Mouse (Mus musculus): ENCODE data around the gene Iqsec3. TPM values are rescaled to one million over a fixed set of nuclear protein-coding genes. Genes with fewer than 3 reads are reported as not detected.
"Not testable (repeated sequence)": the region's sequence is repeated elsewhere in the genome, so short reads cannot be mapped to it uniquely, and the experiment has no call there.

The Iqsec3 gene
- polyA plus RNA-seq, 1 experiment from 2014 or later: 0.03 TPM

DNA sequence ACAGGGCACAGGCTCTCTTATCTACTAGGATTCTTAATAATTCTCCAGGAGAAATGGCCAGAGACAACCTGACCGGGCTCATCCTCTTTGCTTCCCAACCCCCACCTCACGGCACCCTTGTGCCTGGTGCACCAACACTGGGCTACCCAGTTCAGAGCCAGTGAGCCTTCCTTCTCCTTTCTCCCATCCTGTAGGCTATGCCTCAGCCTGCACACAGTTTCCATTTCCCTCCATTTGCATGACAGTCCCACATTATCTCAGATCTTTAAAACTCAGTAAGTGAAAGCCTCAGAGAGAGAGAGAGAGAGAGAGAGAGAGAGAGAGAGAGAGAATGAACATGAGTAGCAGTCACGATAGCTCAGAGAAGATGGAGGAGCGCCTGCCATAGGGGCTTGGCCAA is 95.2 kb downstream of the Iqsec3 start:
- no peaks in the 10 kb centered on the region for H3K9me3 ChIP-seq
- no peak overlapping the region for H3K27ac ChIP-seq
- DNase-seq (ENCODE audit: low spot score): no peak
- H3K27me3 ChIP-seq (ENCODE audit: insufficient read depth, poor library complexity, severe bottlenecking): peaks cover 74% of the 10 kb centered on the region
- no peak overlapping the region for H3K4me3 ChIP-seq
- no peaks in the 10 kb centered on the region for H3K36me3 ChIP-seq
- no peaks in the 10 kb centered on the region for H3K4me1 ChIP-seq
- 53% methylated on average over 4 of the region's 4 CpGs for WGBS

DNA sequence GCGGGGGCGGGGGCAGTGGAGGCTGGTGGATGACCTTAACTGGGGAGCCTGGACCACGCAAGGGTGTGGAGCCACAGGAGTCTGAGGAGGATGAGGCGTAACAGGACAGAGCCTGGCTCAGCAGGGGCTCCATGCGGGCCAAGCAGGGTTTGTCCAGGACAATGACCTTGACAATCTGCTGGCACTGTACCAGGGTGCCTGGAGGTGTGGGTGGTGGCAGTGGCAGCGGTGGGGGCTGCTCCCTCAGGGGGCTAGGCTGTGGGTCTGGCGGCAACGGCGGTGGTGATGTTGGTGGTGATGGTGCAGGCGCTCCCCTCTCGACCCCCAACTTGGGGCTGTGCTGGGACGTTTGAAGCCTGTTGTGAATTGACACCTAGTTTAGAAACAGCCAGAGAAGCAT is 97.3 kb downstream of the Iqsec3 start:
- Histone ChIP-seq H3K4me3 (no peak overlapping the region), H3K36me3 (no peaks in the 10 kb centered on the region), H3K27ac (no peak overlapping the region), H3K4me1 (no peaks in the 10 kb centered on the region), H3K9me3 (no peaks in the 10 kb centered on the region), H3K27me3 (ENCODE audit: insufficient read depth, poor library complexity, severe bottlenecking) (peaks cover 55% of the 10 kb centered on the region)
- 53% methylated on average over 12 of the region's 12 CpGs for WGBS
- no peak for DNase-seq (ENCODE audit: low spot score)

DNA sequence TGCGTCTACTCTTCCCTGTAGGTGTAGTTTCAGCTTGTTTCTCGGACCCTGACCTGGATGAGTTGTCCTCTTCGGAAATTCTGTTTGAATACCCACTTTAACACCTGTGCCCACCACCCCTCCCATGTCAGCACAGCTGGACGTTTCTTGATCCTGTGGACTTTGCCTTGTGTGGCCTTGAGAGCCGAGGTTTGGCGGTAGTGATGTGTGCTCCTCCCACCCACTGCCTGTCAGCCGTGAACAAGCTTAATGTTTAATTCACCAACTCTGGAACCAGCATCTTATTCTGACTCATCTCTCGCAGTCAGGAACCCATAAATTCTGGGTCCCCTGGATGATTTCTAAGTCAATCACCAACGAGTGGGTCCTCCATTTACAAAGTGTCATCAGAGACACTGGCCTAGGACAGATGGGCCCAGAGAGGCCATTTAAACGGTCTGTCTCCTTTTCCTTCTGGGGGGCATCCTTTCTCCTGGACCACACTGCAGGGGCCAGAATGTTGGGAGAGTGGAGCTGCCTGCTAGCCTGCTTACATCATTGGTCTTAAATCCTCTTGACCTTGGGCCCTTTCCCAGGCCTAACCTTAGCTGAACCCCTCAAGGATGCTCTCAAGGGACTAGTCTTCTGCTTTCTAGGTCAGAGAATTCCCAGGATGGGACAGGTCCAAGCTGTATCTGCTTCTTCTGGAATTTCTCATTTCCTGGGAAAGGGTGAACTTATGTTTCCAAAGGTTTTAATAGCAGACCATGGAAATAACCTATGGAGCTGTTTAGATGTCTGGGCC is 102.1 kb downstream of the Iqsec3 start:
- 72% methylated on average over 10 of the region's 10 CpGs for WGBS
- peaks cover 14% of the 10 kb centered on the region for H3K27me3 ChIP-seq (ENCODE audit: insufficient read depth, poor library complexity, severe bottlenecking)
- no peaks in the 10 kb centered on the region for H3K36me3 ChIP-seq

DNA sequence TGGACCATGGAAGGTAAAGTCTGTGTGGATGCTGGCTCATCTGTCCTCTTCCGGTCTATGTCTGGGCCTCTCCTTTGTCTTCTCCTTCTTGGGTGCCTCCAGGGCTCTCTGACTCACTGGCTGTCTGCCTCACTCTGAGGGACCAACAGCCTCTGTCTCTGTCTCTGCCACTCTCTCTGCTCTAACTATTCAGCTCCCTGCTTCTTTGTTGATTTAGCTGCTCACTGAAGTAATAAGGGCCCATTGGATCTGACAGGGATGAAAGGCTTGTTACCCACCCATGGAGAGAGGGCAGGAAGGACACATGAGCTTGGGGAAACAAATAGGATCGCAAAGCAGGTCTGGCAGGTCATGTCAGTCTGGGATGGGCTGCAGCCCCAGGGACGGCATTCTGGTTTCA is 106.4 kb downstream of the Iqsec3 start:
- Histone ChIP-seq H3K9me3 (no peaks in the 10 kb centered on the region), H3K36me3 (no peaks in the 10 kb centered on the region), H3K4me1 (no peaks in the 10 kb centered on the region), H3K27ac (no peak overlapping the region), H3K27me3 (ENCODE audit: insufficient read depth, poor library complexity, severe bottlenecking) (peaks cover 22% of the 10 kb centered on the region), H3K4me3 (no peak overlapping the region)
- 57% methylated on average over 3 of the region's 3 CpGs for WGBS
- DNase-seq (ENCODE audit: low spot score): no peak

More for the DNA sequence above, 102.1 kb downstream of the Iqsec3 start:
- H3K27ac ChIP-seq: no peak overlapping the region
- no peaks in the 10 kb centered on the region for H3K9me3 ChIP-seq
- H3K4me3 ChIP-seq: no peak overlapping the region
- DNase-seq (ENCODE audit: low spot score): no peak
- H3K4me1 ChIP-seq: no peaks in the 10 kb centered on the region

DNA sequence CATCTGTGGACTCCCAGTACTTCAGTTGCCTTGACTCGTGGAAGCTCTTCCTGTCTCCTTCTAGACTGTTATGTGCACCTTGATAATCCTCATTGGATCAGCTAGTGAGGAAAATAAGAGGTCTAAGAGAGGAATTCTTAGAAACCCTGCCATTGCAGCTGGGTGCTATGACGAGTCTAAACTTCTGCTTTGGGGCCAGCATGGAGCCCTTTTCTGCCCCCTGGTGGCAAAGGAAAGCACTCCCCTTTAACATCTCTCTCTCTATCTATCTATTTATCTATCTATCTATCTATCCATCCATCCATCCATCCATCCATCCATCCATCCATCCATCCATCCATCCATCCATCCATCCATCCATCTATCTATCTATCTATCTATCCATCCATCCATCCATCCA is 106.9 kb downstream of the Iqsec3 start:
- not testable (repeated sequence) for H3K4me3 ChIP-seq; H3K36me3 ChIP-seq; H3K9me3 ChIP-seq; H3K27ac ChIP-seq; H3K4me1 ChIP-seq; DNase-seq (ENCODE audit: low spot score)
- WGBS: 15% methylated on average over 2 of the region's 2 CpGs
- H3K27me3 ChIP-seq (ENCODE audit: insufficient read depth, poor library complexity, severe bottlenecking): peaks cover 27% of the 10 kb centered on the region

DNA sequence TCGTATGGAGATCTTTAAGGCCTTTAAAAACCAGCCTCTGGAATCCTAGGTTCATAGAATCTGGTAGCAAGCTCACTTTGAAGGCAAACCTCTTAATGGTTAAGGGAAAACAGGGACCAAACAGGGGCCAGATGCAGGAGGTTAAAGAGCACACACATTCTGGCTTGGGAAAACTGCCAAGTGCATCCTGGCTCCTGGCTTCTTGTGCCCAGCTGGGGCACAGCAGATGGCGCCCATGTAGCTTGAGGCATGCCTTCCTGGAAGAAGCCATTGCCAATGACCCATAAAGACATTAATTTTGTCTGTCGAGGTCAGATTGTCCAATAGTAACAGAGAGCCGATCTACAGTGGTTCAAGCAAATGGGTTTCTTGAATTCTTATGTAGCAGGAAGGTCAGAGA is 109.5 kb downstream of the Iqsec3 start:
- Histone ChIP-seq H3K4me1 (no peaks in the 10 kb centered on the region), H3K27ac (no peak overlapping the region), H3K36me3 (no peaks in the 10 kb centered on the region), H3K9me3 (no peaks in the 10 kb centered on the region), H3K4me3 (no peak overlapping the region), H3K27me3 (ENCODE audit: insufficient read depth, poor library complexity, severe bottlenecking) (peaks cover 39% of the 10 kb centered on the region)
- WGBS: 79% methylated on average over 4 of the region's 4 CpGs
- DNase-seq (ENCODE audit: low spot score): no peak

DNA sequence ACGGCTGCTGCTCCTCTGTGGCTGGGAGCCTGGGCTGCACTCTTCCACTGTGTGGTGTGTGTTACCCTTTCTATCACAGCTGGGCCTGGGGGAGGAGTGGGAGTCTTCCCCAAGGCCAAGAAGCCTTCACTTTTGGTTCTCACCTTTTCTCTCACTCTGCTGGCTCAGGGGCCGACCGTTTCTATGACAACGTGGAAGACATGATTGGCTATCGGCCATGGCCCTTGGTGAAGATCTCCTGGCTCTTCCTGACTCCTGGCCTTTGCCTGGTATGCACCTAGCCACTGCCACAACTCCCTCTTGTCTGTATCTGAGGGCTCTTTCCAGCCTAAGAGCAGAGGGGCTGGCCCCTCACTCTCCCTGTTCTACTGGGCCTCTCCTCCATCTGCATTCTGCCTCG is 110.4 kb downstream of the Iqsec3 start:
- Histone ChIP-seq H3K27me3 (ENCODE audit: insufficient read depth, poor library complexity, severe bottlenecking) (peaks cover 39% of the 10 kb centered on the region), H3K4me3 (no peak overlapping the region), H3K9me3 (no peaks in the 10 kb centered on the region), H3K4me1 (no peaks in the 10 kb centered on the region), H3K36me3 (no peaks in the 10 kb centered on the region), H3K27ac (no peak overlapping the region)
- DNase-seq (ENCODE audit: low spot score): no peak
- 65% methylated on average over 6 of the region's 6 CpGs for WGBS

DNA sequence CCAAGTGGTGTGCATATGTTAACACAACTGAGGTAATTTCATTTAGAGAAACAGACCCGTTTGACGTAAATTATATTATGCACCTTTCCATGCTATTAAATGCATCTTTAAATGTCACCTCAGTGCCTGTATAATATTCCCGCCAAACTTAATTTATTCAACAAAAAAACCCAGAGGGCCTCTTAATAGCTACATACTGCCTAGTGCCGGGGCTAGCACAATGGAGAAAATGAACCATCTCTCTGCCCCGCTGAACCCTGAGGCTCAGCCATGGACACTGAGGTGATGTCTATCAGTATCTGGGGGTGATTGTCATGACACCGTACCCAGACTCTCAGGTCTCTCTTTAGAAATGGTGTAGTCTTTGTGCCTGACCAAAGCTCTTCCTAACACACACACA is 116.2 kb downstream of the Iqsec3 start:
- Histone ChIP-seq H3K27me3 (ENCODE audit: insufficient read depth, poor library complexity, severe bottlenecking) (peaks cover 30% of the 10 kb centered on the region), H3K4me1 (no peaks in the 10 kb centered on the region), H3K36me3 (no peaks in the 10 kb centered on the region), H3K4me3 (no peak overlapping the region), H3K27ac (no peak overlapping the region), H3K9me3 (no peaks in the 10 kb centered on the region)
- no peak for DNase-seq (ENCODE audit: low spot score)
- 83% methylated on average over 6 of the region's 6 CpGs for WGBS

DNA sequence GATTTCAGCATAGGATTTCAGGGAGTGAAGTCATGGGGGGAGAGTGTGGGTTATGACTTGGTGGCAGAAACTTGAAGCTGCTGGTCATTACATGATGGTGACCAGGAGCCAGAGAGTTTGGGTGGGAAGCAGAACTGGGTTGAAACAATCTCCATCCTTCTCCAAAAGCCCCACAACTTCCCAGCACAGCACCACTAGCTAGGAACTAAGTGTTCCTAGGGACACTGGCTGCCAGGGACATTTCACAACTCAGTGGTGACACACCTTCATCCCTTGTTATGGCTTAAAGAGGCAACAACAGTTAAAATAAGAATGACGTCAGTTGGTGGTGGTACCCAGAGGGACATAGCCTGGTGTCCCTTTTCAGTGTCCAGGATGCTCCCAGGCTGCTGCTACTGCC is 117.4 kb downstream of the Iqsec3 start:
- 79% methylated on average over 1 of the region's 1 CpGs for WGBS

DNA sequence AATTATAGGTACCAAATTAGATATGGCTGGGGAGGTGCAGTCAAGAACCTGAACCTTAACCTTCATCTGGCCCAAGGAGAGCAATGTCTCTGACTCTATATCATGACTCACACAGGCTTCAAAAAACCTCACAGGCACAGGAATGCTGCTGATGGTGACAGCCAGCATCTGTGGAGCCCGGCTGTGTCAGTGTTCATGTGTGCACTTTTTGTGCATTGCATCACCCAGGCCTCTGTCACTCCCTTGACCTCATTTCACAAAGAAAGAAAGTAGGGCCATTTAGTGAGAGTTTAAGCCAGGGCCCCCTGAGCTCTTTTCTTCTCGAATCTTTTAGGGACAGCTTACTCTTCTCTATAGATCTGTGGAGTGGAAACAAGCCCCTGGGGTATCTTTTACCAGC is 121.2 kb downstream of the Iqsec3 start:
- no peaks in the 10 kb centered on the region for H3K36me3 ChIP-seq
- H3K4me3 ChIP-seq: no peak overlapping the region
- H3K9me3 ChIP-seq: no peaks in the 10 kb centered on the region
- WGBS: 59% methylated on average over 2 of the region's 2 CpGs
- DNase-seq (ENCODE audit: low spot score): no peak
- peaks cover 16% of the 10 kb centered on the region; the same call in 1 of the 2 replicates for H3K27me3 ChIP-seq (ENCODE audit: insufficient read depth, poor library complexity, severe bottlenecking)
- H3K27ac ChIP-seq: no peak overlapping the region
- H3K4me1 ChIP-seq: no peaks in the 10 kb centered on the region

More for the DNA sequence above, 117.4 kb downstream of the Iqsec3 start:
- Histone ChIP-seq H3K4me3 (no peak overlapping the region), H3K9me3 (no peaks in the 10 kb centered on the region), H3K27ac (no peak overlapping the region), H3K4me1 (no peaks in the 10 kb centered on the region), H3K36me3 (no peaks in the 10 kb centered on the region), H3K27me3 (ENCODE audit: insufficient read depth, poor library complexity, severe bottlenecking) (peaks cover 21% of the 10 kb centered on the region; the same call in 1 of the 2 replicates)
- no peak for DNase-seq (ENCODE audit: low spot score)

DNA sequence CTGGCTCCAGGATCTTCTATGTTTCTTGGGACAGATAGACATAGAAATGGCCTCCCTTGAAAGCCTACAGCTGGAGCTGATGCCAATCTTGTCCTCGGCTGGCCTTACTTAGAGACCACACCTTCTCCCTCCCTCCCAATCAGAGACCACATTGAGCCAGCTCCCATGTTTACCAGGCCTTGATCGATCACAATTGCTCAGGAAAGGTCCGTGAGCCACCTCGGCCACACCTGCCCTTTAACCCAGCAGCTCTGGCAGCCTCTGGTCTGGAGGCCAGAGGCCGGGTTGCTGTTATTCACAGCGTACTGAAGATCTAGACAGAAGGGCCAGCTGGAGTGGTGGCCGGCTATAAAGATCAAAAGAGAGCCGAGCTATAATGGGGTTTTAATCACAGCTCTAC is 127.0 kb downstream of the Iqsec3 start:
- H3K4me3 ChIP-seq: no peak overlapping the region
- no peak overlapping the region for H3K27ac ChIP-seq
- 0 out of 2 replicates have a peak, but pooled peaks cover 8% of the 10 kb centered on the region for H3K4me1 ChIP-seq
- H3K27me3 ChIP-seq (ENCODE audit: insufficient read depth, poor library complexity, severe bottlenecking): peaks cover 22% of the 10 kb centered on the region
- WGBS: 73% methylated on average over 8 of the region's 8 CpGs
- H3K9me3 ChIP-seq: no peaks in the 10 kb centered on the region
- DNase-seq (ENCODE audit: low spot score): no peak
- H3K36me3 ChIP-seq: no peaks in the 10 kb centered on the region

DNA sequence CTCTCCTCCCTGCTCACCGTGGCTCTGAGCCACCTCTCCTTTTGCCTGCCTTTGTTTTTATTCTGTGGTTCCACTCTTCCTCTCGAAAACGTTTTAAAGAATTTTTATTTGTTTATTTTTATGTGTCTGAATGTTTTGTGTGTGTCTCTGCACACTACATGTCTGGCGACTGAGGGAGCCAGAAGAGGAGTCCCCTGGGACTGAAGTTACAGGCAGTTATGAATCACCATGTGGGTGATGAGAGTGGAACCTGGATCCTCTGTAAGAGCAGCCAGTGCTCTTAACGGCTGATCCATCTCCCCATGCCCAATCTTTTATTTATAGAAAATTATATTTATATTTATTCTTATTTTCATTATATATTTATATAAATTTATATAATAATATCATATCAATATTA is 129.1 kb downstream of the Iqsec3 start:
- 68% methylated on average over 5 of the region's 5 CpGs for WGBS

DNA sequence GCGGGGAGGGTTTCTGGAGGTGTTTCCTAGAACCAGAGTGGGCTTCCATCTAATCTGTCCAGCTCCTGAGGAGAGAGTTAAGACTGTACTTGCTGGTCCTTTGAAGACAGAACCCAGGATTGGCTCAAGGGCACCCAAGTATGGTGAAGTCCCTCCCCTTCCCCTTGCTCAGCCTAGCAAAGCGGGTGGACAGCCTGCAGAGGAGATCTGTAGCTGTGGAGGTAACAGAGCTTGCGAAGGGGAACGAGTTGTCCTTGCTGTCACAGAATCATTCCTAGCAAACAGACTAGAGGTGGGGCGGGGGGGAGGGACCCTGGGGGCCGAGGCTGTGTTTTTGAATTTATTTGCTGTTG is 129.7 kb downstream of the Iqsec3 start:
- WGBS: 60% methylated on average over 6 of the region's 6 CpGs
- H3K36me3 ChIP-seq: no peaks in the 10 kb centered on the region
- H3K27me3 ChIP-seq (ENCODE audit: insufficient read depth, poor library complexity, severe bottlenecking): peaks cover 43% of the 10 kb centered on the region
- H3K9me3 ChIP-seq: no peaks in the 10 kb centered on the region
- H3K27ac ChIP-seq: no peak overlapping the region
- 0 out of 2 replicates have a peak, but pooled peaks cover 8% of the 10 kb centered on the region for H3K4me1 ChIP-seq
- DNase-seq (ENCODE audit: low spot score): no peak
- H3K4me3 ChIP-seq: no peak overlapping the region

More for the DNA sequence above, 129.1 kb downstream of the Iqsec3 start:
- no peaks in the 10 kb centered on the region for H3K36me3 ChIP-seq
- H3K27ac ChIP-seq: no peak overlapping the region
- DNase-seq (ENCODE audit: low spot score): no peak
- 0 out of 2 replicates have a peak, but pooled peaks cover 8% of the 10 kb centered on the region for H3K4me1 ChIP-seq
- H3K4me3 ChIP-seq: no peak overlapping the region
- H3K9me3 ChIP-seq: no peaks in the 10 kb centered on the region
- peaks cover 38% of the 10 kb centered on the region for H3K27me3 ChIP-seq (ENCODE audit: insufficient read depth, poor library complexity, severe bottlenecking)

Data from heart, embryonic 10.5 days (tissue).